Mouse (Mus musculus) brain, embryonic 14.5 days (tissue): ENCODE results near the gene Cfap43. TPM values are rescaled to one million over a fixed set of nuclear protein-coding genes. Genes with fewer than 3 reads are reported as not detected.

ENCODE experiments used
- DNase-seq: peaks from one replicate; pipeline ENCODE4 v3.0.0-alpha.2; 2011; ENCODE audit warnings: low read depth
- CTCF ChIP-seq: fragments of 200-500 bp; IDR thresholded peaks from 2 replicates; pipeline ENCODE4 v1.5.1; 2012; ENCODE audit warnings: inconsistent platforms, mild to moderate bottlenecking, moderate library complexity, borderline replicate concordance; ENCODE audit not compliant: insufficient read depth, insufficient read length; ENCODE audit errors: extremely low read depth
- POLR2A ChIP-seq: fragments of 200-500 bp; IDR thresholded peaks from 2 replicates; pipeline ENCODE4 v1.6.1; 2012; ENCODE audit warnings: mild to moderate bottlenecking, inconsistent platforms, borderline replicate concordance; ENCODE audit not compliant: poor library complexity, insufficient read depth, insufficient read length, severe bottlenecking; ENCODE audit errors: extremely low read depth
- polyA plus RNA-seq: library from polyadenylated mRNA; depleted of rRNA; stranded (reverse); fragments of >200 nt; gene quantifications from 2 replicates; pipeline ENCODE4 v1.2.3, GENCODE M21; 2012

The Cfap43 gene
- polyA plus RNA-seq, 1 experiment: 2.6 TPM

DNA sequence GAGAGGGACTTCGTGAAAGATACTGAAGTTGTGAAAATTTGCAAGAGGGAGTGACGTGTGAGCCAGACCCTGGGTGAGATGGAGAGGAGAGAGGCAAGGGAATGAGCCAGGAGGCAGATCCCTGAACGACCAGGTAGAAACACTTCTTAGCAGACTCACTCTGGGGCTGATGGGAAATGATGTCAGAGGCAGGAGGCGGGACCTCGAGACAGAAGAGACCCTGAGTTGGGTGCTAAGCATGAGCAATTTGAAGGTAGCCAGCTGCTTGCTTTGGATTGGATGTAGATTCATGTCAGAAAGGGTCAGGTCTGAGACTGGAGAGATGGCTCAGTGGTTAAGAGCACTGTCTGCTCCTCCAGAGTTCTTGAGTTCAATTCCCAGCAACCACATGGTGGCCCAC lies 104.4 kb downstream of the Cfap43 start:
- DNase-seq: no peak
- TF ChIP-seq POLR2A: no peak
- TF ChIP-seq CTCF: no peak

DNA sequence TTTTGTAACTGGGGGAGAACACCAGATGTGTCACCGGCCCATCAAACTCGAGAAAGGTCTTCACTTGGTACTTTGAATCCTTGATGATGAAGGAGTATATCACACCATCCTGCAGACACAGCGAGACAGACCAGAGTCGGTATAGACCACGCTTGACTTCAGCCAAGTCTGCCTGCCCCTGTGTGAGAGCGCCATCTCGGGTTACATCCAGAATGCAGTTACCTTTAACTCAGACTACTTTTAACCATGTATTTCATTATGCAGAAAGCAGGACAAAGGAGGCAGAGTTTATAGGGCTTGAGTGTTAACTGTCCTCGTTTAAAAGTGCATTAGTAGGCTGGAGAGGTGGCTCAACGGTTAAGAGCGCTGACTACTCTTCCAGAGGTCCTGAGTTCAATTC lies 107.0 kb downstream of the Cfap43 start:
- TF ChIP-seq CTCF (no peak), POLR2A (no peak)
- DNase-seq: no peak

DNA sequence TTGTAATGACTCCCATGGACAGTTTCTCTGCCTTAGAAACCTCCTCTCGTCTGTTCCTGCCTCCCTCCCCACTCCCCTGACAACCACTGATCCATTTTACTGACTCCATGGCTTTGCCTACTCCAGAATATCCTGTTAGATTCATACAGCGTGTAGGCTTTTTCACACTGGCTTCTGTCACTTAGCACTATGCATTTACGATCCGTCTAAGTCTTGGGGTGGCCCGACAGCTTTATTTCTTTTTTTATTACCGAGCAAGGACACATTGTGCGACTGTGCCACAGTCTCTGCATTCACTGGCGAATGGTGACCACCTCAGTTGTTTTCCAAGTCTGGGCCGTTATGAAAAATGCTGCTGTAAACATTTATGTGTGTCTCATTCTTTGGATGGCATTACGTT lies 120.5 kb downstream of the Cfap43 start:
- DNase-seq: no peak
- TF ChIP-seq POLR2A: no peak
- TF ChIP-seq CTCF: no peak

DNA sequence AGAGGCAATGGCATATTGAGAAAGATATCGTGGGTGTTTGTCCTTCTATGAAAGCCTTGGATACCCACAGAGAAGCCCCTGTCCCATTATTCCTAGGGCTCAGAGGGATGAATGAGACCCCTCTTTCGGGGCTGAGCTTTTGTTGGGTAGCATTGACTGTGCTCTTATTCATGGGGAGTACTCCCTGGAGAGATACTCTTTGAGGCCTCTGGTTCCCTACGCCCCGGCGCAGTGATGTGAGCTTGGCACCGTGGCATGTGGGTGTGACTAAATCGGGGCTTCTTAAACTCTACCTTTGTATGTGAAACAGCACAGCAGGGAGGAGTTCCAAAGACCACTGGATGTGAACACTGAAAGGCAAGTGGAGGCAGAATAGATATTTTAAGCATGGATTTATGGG lies 122.4 kb downstream of the Cfap43 start:
- TF ChIP-seq CTCF (no peak), POLR2A (no peak)
- peak; percentile 55 for DNase-seq

DNA sequence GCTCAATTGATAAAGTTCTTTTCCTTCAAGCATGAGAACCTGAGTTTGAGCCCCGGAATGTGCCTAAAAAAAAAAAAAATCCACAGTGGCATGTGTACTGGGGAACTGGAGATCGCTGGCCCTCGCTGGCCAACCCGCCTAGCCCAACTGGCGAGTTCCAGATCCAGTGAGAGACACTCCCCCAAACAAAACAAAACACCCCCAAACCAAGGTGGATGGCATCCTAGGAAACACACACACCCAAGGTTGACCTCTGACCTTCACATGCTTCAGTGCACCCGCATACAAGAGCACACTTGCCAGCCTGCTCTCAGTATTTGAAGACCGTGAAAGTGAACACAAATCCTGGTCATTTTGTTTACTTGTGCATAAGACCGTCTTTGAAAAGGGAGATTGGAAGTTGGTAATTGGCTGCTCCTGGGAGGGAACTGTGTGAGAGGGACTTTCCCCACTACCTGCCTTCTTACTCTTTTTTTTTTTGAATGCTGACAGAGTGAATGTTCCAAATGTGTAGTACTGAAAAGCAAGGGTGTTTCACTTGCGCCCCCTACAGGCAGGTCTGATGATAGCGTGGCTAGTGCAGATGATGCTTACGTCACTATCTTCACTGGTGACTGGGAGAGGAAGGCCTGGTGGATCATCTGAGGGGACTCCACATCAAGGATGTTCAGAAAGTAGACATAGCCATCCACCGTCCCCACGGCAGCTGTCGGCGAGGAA lies 123.9 kb downstream of the Cfap43 start:
- peak; percentile 54 for DNase-seq
- TF ChIP-seq CTCF: peak; percentile 63; the same call in 1 of the 2 replicates
- TF ChIP-seq POLR2A: no peak

DNA sequence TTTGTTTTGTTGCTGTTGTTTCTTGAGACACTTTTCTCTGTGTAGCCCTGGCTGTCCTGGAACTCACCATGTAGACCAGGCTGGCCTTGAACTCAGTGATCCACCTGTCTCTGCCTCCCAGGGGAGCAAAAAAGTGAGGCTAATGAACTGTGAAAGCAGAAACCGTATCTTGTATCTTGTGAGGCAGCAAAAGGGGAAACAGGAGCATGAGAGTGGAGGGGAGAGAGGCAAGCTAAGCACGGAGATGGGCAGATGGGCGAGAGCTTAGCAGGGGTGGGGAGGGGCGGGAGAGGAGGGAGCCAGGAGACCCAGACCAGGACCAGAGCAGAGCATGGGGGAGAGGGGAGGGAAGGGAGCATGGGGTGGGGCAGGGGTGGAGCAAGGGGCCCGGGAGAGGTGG lies 124.8 kb downstream of the Cfap43 start:
- no peak for TF ChIP-seq CTCF
- TF ChIP-seq POLR2A: no peak
- peak; percentile 20 for DNase-seq

DNA sequence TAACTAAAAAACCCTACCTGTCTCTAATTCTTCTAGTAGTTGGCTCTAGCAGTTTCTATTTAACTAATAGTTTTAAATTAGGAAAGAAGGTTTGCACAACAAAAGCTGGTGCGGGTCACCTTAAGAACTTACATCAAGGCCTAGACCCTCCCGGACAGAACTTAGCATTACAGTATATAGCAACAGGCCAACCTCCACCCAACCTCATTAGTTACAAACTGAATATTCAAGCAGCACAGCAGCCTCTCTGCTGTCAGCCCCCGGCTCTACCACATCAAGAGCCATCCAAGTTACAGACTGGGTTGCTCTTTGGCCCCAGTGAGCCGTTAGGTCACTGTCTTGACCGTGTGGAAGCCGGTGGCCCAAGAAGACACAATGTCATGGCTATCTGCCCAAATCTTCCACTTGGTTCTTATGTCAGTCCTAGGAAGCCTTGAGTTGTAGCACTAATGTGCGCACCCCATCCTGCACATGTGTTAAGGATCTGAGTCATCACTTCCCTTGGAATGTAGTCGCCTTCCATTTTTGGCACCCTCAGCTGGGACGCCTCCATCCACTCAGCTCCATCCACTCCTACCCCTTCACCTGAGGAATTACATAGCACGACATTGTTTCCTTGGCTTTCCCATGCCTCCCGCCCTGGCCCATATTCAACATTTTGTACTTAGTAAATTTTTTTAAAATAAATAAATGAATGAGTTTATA lies 128.6 kb downstream of the Cfap43 start:
- TF ChIP-seq CTCF (no peak), POLR2A (no peak)
- no peak for DNase-seq

DNA sequence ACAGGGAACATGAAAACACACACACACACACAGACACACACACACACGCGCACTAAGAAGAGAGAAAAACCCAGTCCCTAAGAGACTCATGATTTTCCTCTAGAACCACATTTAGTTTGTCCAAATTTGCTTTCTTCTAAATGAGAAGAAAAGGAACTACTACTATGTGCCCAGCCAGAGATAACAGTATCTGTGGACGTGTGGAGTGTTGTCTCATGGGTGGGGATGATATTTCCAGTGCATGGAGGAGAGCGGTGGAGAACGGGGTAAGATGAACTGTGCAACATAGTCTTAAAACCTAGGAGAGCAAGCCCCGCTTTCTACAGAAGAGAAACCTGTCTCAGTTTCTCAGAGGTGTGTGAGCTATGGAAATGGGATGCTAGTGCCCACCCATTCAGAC lies 135.2 kb downstream of the Cfap43 start:
- TF ChIP-seq CTCF: no peak
- no peak for TF ChIP-seq POLR2A
- DNase-seq: no peak

DNA sequence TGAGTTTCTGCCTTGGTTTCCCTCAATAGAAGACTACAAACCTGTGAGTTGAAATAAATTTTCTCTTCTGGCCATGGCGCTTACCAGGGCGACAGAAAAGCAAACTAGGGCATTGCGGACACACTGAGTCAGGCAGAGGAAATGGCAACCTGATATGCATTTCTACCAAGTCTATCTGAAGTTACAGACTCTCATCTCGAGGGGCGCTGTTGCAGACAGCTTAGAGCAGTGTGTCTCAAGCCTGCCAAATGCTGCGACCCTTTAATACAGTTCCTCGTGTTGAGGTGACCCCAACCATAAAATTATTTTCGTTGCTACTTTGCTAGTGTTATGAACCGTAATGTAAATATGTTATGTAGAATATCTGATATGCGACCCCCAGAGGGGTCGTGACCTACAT lies 138.1 kb downstream of the Cfap43 start:
- DNase-seq: no peak
- TF ChIP-seq CTCF (no peak), POLR2A (no peak)

DNA sequence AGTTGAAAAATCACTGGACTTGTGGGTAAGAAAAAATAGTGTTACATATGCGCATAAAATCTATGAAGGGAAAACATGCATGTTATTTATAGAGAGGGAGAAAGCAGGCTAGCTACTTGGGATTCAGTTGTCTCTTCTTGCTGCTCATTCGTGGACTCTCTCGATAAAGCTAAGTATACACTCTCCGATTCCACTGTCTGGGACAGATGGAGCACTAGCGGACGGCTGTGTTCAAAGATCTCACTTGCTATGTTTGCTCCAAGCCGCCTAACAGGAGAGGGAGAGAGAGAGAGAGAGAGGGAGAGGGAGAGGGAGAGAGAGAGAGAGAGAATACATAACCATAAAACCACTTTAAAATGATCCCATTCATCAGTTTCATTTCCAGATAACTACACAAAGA lies 138.9 kb downstream of the Cfap43 start:
- peak; percentile 18 for DNase-seq
- TF ChIP-seq CTCF (no peak), POLR2A (no peak)

DNA sequence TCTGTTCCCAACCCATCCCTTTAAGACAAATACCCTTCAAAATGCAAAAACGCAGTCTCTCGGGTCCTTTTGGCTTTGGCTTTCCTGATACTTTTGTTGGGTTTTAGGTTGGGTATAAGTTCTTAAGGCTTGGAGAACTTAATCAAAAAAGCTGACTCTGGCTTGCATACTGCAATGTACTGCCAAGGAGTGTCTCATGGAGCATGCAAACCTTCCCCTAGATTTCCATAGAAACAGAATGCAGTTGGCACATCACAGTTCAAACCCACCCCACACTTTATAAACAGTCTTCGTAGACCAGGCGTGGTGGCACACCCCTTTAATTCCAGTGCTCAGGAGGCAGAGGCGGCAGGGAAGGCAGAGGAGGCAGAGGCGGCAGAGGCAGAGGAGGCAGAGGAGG lies 141.2 kb downstream of the Cfap43 start:
- DNase-seq: no peak
- TF ChIP-seq POLR2A (no peak), CTCF (no peak)

DNA sequence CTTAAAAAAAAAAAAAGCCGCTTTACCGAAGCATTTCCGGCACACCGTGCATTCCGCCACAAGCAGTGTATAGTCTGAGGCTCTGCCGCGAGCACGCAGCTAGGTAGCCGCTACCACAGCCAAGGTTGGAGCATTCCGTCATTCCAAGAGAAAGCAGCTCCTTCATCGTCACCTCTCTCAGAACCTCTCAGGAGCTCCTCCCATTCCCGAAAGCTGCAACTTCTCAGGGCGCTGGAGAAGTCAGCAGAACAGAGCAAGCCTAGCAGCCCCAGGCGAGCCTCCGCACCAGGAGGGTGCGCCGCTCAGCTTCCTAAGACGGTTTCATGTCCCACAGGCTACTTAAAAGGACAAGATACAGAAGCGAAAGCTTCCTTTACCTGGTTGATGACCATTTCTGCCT lies 163.5 kb downstream of the Cfap43 start:
- no peak for DNase-seq
- TF ChIP-seq CTCF (no peak), POLR2A (no peak)

DNA sequence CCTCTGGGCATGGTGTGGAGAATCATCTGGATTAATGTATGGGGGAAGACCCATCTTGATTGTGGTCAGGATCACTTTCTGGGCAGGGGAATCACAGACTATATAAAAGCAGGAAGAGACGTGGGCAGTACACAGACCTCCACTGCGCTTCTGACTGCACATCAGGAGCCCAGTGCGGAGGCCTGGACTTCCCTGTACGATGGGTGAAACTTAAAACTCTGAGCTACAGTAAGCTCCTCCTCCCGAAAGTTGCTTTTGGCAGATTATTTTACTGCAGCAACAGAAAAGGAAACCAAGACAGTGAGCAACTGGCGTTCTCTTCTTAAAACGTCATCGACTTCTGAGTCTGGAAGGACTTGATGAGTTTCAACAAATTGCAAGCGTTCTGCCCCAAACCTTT lies 164.2 kb downstream of the Cfap43 start:
- TF ChIP-seq CTCF (no peak), POLR2A (no peak)
- DNase-seq: no peak

DNA sequence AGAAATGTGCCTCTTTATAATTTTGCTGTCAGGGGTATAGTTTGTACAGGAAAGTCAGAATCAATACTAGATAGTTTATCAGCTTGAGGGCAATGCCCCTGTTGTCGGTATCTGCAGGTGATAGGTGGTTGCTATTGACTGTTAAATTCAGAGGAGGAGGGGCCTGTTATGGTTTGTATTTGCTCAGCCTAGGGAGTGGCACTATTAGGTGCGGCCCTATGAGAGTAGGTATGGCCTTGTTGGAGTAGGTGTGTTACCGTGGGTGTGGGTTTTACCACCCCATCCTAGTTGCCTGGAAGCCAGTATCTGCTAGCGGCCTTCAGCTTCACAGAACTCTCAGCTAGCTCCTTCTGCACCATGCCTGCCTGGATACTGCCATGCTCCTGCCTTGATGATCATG lies 165.2 kb downstream of the Cfap43 start:
- no peak for TF ChIP-seq CTCF
- TF ChIP-seq POLR2A: no peak
- no peak for DNase-seq

DNA sequence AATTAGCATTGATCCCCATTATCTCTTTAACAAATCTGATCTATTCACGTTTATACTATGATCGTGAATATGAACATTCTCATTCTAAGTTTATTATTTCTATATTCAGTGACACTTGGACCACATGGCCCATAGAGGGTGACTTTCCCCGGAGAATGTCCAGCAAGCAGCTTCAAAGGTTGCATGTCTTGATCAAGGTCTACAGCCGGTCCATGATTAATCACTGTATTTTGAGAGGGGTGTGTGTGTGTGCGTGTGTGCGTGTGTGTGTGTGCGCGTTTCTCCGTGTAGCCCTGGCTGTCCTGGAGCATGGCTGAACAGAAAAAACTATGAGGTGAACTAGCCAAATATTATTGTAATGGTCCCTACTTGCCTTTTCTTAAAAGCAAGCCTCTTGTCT lies 166.6 kb downstream of the Cfap43 start:
- DNase-seq: no peak
- TF ChIP-seq CTCF (no peak), POLR2A (no peak)

DNA sequence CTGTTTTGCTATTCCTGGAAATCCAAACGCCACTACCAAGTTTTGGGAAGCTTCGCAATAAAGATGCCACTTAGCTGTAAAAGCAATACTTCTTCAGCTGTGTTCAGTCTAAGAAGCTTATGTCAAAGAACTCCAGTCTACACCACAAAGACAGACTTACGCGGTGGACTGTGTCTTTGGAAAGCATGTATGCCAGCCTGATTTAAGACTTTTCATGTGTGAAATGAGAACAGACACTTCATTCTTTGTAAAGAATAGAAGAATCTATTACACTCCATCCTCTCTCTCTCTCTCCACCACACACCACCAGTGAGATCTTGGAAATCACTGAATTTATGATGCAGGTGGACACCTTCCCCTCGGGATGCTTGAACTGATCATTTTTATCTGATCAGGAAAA lies 168.7 kb downstream of the Cfap43 start:
- TF ChIP-seq CTCF: no peak
- TF ChIP-seq POLR2A: no peak
- peak; percentile 51 for DNase-seq
